Mouse (Mus musculus) erythroblast, embryonic 14.5 days (primary cell): ENCODE results near the gene Cib4. TPM values are rescaled to one million over a fixed set of nuclear protein-coding genes. Genes with fewer than 3 reads are reported as not detected.

Experiments used
- H3K27me3 ChIP-seq: 2 replicates; pipeline ENCODE4 v1.6.1; 2012; ENCODE audit warnings: inconsistent platforms; ENCODE audit not compliant: control insufficient read depth
- H3K36me3 ChIP-seq: 2 replicates; pipeline ENCODE4 v1.6.1; 2012; ENCODE audit warnings: mild to moderate bottlenecking, inconsistent platforms; ENCODE audit not compliant: control insufficient read depth
- H3K4me1 ChIP-seq: 2 replicates; pipeline ENCODE4 v1.6.1; 2012; ENCODE audit warnings: inconsistent platforms; ENCODE audit not compliant: control insufficient read depth
- H3K4me3 ChIP-seq: replicated peaks from 2 replicates; pipeline ENCODE3; 2012; ENCODE audit warnings: moderate library complexity, mild to moderate bottlenecking, inconsistent platforms
- H3K9me3 ChIP-seq: 2 replicates; pipeline ENCODE4 v1.6.1; 2012; ENCODE audit warnings: low read length, inconsistent platforms, mixed read lengths; ENCODE audit not compliant: control insufficient read depth
- GATA1 ChIP-seq: IDR thresholded peaks from 2 replicates; pipeline ENCODE4 v1.6.1; 2012; ENCODE audit warnings: low read length, inconsistent platforms, mixed read lengths
- TAL1 ChIP-seq: IDR thresholded peaks from 3 replicates; pipeline ENCODE4 v1.6.1; 2012; ENCODE audit warnings: low read length, inconsistent platforms, mixed read lengths
- polyA plus RNA-seq: library from polyadenylated mRNA; stranded (reverse); fragments of >175 nt; gene quantifications from 2 replicates; pipeline ENCODE4 v1.2.3, GENCODE M21; 2012

The Cib4 gene
- polyA plus RNA-seq = not detected in 2 replicates

DNA sequence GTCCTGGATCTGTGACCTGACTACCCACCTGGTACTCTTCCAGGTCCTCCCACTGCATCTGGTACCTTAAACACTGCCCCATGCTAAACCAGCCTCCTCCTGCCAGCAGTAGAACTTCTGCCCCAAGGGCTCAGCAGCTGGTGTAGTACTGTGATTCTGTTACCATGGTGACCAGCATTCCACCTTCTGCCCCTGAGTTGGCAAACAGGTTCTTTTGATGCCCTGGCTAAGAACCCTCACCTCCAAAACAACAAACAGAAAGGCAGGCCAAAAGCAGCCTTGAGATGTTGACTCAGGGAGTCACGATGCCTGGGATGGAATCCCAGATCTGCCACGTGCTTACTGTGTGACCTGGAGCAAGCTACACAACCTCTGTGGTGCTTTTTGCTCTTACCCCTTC, at the start of gene Cib4:
Cib4 (minus strand) TSS at position 139 of the 400 bp plus-strand sequence.
- Histone ChIP-seq H3K4me1 (no peaks in the 10 kb centered on the region), H3K9me3 (no peaks in the 10 kb centered on the region), H3K36me3 (no peaks in the 10 kb centered on the region), H3K4me3 (no peak within 1 kb of the TSS), H3K27me3 (no peaks in the 10 kb centered on the region)
- no peak for TF ChIP-seq GATA1
- TF ChIP-seq TAL1 = no peak

DNA sequence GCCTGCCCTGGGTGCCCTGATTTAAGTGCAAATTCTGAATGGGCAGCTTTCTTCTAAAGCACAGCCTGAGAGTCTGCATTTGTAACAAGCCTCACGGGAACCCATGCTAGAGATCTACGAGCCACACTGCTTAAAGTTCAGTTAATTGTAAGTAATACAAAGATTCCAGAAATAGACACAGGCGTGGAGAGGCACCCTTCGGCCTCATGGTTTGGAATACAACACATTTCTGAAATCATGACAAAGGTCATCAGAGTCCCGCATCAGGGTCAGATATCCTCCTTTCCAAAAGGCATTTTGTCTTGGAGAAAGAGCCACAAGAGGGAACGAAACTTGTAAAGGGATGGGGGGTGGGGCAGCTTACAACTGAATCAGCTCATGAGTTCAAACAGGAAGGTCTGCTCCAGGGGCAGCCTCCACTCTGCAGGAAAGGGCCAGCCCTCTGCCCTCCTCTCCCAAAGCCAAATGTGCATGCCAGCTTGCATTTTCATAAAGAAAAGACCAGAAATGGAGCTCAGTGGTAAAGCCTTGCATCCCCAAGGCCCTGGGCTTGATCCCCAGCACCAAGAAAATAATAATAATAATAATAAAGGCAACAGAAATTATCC, 49.4 kb upstream of the Cib4 start:
- TF ChIP-seq TAL1 (no peak), GATA1 (no peak)
- Histone ChIP-seq H3K27me3 (peaks cover 14% of the 10 kb centered on the region), H3K36me3 (no peaks in the 10 kb centered on the region), H3K4me3 (no peak overlapping the region), H3K4me1 (no peaks in the 10 kb centered on the region), H3K9me3 (no peaks in the 10 kb centered on the region)

DNA sequence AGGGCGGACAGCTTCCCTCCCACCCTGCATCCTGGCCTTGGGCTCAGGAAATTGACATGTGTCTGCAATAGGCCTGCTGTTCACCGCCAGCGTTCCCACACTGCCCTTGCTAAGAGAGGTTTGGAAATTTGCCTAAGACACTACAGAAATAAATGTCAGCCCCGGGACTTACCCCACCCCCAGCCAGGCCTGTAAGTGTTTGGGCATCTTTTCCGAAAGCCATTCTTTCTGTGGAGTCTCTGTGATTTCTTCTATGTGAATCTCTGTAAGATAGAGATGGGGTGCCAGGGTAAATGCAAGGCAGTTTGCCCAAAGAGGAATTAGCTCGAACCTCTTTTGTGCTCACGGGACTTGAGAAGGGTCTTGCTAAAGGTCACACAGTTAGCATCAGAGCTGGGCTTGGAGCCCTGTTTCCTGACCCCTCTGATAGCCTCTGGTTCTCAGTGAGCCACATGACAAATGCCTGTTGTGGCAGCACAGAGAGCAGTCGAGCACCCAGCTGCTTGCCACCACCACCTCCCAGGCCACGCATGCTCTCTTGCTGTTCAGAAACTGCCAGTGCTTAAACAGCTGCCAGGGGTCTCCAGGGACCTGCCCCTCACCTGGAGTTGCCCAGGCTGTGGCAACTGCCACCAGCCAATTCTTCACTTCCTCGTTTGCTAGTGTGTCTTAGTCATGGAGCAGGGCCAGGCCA, 48.3 kb upstream of the Cib4 start:
- no peak for TF ChIP-seq GATA1
- TF ChIP-seq TAL1 = no peak
- Histone ChIP-seq H3K36me3 (no peaks in the 10 kb centered on the region), H3K4me1 (no peaks in the 10 kb centered on the region), H3K9me3 (no peaks in the 10 kb centered on the region), H3K27me3 (peaks cover 25% of the 10 kb centered on the region), H3K4me3 (no peak overlapping the region)

DNA sequence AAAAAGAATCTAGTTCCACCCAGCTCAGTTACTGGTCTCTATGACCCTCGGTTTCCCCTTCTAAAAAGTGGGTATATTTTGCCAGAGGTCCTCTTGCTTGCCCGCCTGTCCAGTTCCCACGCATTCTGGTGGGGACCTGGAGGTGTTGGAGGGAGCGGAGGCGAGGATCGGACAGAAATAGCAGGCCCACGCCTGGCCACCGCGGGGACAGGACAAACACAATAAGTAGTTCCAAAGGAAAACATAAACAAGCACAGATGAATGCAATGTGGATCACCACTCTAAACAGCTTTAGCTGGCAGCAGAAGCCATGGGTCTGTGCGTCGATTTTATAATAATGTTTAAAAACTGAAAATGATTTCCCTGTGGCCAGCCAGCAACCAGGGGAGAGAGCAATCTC, 47.7 kb upstream of the Cib4 start:
- H3K9me3 ChIP-seq = no peaks in the 10 kb centered on the region
- no peaks in the 10 kb centered on the region for H3K36me3 ChIP-seq
- peaks cover 31% of the 10 kb centered on the region for H3K27me3 ChIP-seq

DNA sequence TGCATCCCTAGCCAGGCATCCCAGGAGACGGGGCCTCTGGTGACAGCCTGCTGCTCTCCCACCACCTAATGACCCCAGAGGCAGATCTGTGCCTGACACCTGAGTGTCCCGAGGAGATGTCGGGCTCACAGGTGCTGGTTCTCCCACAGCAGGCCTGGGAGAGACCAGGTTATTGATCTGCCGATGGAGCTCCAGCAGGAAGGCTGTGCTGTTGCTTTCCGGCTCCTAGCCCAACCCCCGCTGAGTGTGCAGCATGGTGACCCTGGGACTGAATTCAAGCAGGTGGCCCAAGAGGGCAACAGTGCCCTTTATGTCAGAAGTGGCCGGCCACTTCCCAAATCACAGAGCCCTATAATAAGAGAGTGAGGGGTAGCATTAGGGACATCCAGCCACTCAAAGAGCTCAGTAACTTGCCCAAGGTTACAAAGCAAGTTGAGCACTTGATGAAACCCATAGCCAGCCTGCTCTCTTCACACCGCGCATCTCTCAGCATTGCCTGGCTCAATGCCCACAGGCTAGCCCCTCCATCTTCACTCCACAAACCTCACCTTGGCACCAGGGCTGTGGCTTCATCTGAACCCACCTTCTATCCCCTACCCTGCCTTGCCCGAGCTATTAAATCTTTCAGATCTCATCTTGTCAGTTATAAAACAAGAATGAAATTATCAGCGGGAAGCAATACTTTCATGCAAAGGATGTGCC, 46.8 kb upstream of the Cib4 start:
- no peaks in the 10 kb centered on the region for H3K9me3 ChIP-seq
- peaks cover 40% of the 10 kb centered on the region for H3K27me3 ChIP-seq

More for the DNA sequence above, 47.7 kb upstream of the Cib4 start:
- Histone ChIP-seq H3K4me1 (no peaks in the 10 kb centered on the region), H3K4me3 (no peak overlapping the region)
- TF ChIP-seq GATA1 (no peak), TAL1 (no peak)

DNA sequence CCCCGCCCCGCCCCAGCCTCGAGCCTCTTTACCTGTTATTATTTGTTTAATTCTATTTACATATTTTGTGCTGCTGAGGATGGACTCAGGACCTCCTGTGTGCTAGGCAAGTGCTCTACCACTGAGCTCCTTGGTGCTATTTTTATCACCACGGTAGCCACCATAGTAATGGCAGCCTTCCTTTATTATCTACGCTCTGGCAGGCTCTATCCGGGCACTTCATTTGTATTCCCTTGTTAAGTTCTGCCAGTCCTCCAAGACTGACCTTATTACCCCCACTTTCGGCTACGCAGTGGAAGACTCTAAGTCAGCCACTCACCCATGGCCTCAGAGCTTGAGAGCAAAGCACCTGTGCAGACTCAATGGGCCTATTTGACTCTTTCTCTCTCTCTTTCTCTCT, 46.1 kb upstream of the Cib4 start:
- Histone ChIP-seq H3K36me3 (no peaks in the 10 kb centered on the region), H3K27me3 (peaks cover 47% of the 10 kb centered on the region), H3K9me3 (no peaks in the 10 kb centered on the region), H3K4me3 (no peak overlapping the region), H3K4me1 (no peaks in the 10 kb centered on the region)
- TF ChIP-seq GATA1 = no peak
- TF ChIP-seq TAL1 = no peak

More for the DNA sequence above, 46.8 kb upstream of the Cib4 start:
- no peak overlapping the region for H3K4me3 ChIP-seq
- H3K4me1 ChIP-seq = no peaks in the 10 kb centered on the region
- no peak for TF ChIP-seq TAL1
- TF ChIP-seq GATA1 = no peak
- no peaks in the 10 kb centered on the region for H3K36me3 ChIP-seq

DNA sequence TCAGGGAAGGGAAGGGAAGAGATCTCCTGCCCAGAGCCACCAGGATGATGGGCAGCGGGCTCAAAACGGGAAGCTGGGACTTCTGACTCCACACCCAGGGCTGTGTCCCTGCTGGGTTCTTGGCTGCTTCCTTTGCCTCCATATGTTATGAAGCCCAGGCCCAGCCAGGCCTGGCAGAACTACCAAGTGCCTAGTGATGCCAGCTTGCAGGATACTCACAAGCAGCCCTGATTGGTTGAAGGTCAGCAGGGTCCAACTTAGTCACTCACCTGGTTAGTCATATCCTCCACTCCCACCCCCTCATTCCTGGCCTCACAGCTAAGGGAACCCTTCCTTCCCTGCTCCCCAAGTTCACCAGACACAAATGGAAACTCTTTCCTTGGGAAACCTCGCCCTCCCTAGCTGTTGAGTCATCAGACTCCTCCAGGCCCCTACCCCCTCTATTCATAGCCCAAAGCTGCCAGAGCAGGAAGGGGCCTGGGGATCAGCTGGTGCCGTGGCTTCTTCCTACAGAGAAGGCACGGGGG, 45.6 kb upstream of the Cib4 start:
- Histone ChIP-seq H3K36me3 (no peaks in the 10 kb centered on the region), H3K4me3 (no peak overlapping the region), H3K27me3 (peaks cover 52% of the 10 kb centered on the region), H3K9me3 (no peaks in the 10 kb centered on the region), H3K4me1 (no peaks in the 10 kb centered on the region)
- TF ChIP-seq TAL1 (no peak), GATA1 (no peak)

DNA sequence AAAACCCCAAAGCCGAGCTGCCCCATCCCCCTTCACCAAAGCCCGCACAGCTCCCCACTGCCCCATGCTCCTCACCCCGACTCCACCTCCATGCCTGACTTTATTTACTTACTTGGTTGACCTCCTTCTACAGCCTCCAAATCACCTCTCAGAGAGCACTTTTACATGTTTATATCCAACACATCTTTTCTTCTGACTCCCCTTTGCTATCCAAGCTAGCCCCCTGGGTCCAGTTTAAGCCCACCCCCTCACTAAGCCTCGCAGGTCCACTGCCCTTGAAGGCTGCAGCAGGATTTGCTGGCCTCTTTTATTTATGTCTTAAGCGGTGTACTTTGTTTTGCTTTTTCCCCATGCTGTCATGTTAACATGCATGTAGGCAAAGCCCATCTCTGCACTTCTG, 44.6 kb upstream of the Cib4 start:
- Histone ChIP-seq H3K9me3 (no peaks in the 10 kb centered on the region), H3K4me3 (no peak overlapping the region), H3K27me3 (peaks cover 60% of the 10 kb centered on the region), H3K36me3 (no peaks in the 10 kb centered on the region), H3K4me1 (no peaks in the 10 kb centered on the region)
- TF ChIP-seq GATA1 (no peak), TAL1 (no peak)

DNA sequence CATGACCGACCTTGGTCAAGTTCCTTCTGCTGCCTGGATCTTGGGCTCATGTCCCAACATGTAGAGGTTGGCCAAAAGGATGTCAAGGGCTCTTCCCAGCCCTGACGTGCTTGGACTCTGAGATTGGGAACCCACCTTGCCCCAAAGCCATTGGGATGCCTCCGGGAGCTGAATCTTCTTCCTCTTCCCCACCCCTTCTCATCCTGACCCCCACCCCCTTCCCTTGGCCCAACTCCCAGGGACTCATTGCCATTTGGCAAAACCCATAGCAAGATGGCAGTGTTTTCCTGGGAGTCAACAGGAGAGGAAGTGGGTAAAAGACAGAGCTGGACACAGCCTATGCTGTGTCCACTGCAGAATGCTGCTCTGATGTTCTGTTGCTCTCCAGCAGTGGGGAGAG, 43.9 kb upstream of the Cib4 start:
- TF ChIP-seq TAL1 = no peak
- no peak for TF ChIP-seq GATA1
- Histone ChIP-seq H3K36me3 (no peaks in the 10 kb centered on the region), H3K27me3 (peaks cover 63% of the 10 kb centered on the region), H3K9me3 (no peaks in the 10 kb centered on the region), H3K4me3 (no peak overlapping the region), H3K4me1 (no peaks in the 10 kb centered on the region)
